Mouse (Mus musculus) c-Kit-negative CD71-positive TER-119-positive erythroid progenitor cells, embryonic 14.5 days (primary cell): ENCODE results near the gene Mrpl42.
A peak's percentile ranks its signal among the peaks of the same experiment; 100 is the strongest.
"Not testable (repeated sequence)": the region's sequence is repeated elsewhere in the genome, so short reads cannot be mapped to it uniquely, and the experiment has no call there.

Experiments
- DNase-seq: peaks from one replicate; pipeline ENCODE4 v3.0.0-alpha.2; 2013; ENCODE audit warnings: low read depth, low spot score

Gene Mrpl42

GRCm38 (mm10) chr10:95501463-95502081 lies at the start of gene Mrpl42:
Gene Mrpl42 (minus strand): TSS chr10:95501940.
- DNase-seq = peak; percentile 69

- DNase-seq = no peak
Observed at GRCm38 (mm10) chr10:95550506-95550905, 48.8 kb upstream of the Mrpl42 start.

- not testable (repeated sequence) for DNase-seq
Observed at GRCm38 (mm10) chr10:95549080-95549479, 47.3 kb upstream of the Mrpl42 start.

GRCm38 (mm10) chr10:95548154-95548826 lies 46.5 kb upstream of the Mrpl42 start:
- no peak for DNase-seq

- no peak for DNase-seq
Observed at GRCm38 (mm10) chr10:95546178-95546577, 44.4 kb upstream of the Mrpl42 start.

- DNase-seq = no peak
Observed at GRCm38 (mm10) chr10:95545051-95545450, 43.3 kb upstream of the Mrpl42 start.

GRCm38 (mm10) chr10:95544651-95545050 lies 42.9 kb upstream of the Mrpl42 start:
- no peak for DNase-seq

- DNase-seq = no peak
Observed at GRCm38 (mm10) chr10:95544004-95544403, 42.3 kb upstream of the Mrpl42 start.

GRCm38 (mm10) chr10:95543377-95543776 lies 41.6 kb upstream of the Mrpl42 start:
- DNase-seq = no peak

GRCm38 (mm10) chr10:95542916-95543315 lies 41.2 kb upstream of the Mrpl42 start:
- no peak for DNase-seq

- no peak for DNase-seq
Observed at GRCm38 (mm10) chr10:95539841-95540240, 38.1 kb upstream of the Mrpl42 start.

GRCm38 (mm10) chr10:95539260-95539659 lies 37.5 kb upstream of the Mrpl42 start:
- DNase-seq = no peak

GRCm38 (mm10) chr10:95536222-95536541 lies 34.4 kb upstream of the Mrpl42 start:
- DNase-seq = no peak

- DNase-seq = no peak
Observed at GRCm38 (mm10) chr10:95535399-95536221, 33.9 kb upstream of the Mrpl42 start.

GRCm38 (mm10) chr10:95533382-95533781 lies 31.6 kb upstream of the Mrpl42 start:
- DNase-seq = no peak

GRCm38 (mm10) chr10:95532916-95533315 lies 31.2 kb upstream of the Mrpl42 start:
- DNase-seq = no peak

GRCm38 (mm10) chr10:95530551-95531121 lies 28.9 kb upstream of the Mrpl42 start:
- no peak for DNase-seq

GRCm38 (mm10) chr10:95526495-95527122 lies 24.9 kb upstream of the Mrpl42 start:
- DNase-seq = no peak

- no peak for DNase-seq
Observed at GRCm38 (mm10) chr10:95525871-95526270, 24.1 kb upstream of the Mrpl42 start.

- DNase-seq = no peak
Observed at GRCm38 (mm10) chr10:95525037-95525675, 23.4 kb upstream of the Mrpl42 start.

GRCm38 (mm10) chr10:95517656-95518055 lies 15.9 kb upstream of the Mrpl42 start:
- DNase-seq = no peak
